Mouse (Mus musculus) frontal cortex, postnatal 25 days (tissue): ENCODE data around the gene Lmntd2.
A peak's percentile ranks its signal among the peaks of the same experiment; 100 is the strongest.
"Not testable (repeated sequence)": the region's sequence is repeated elsewhere in the genome, so short reads cannot be mapped to it uniquely, and the experiment has no call there.

Experiments
- DNase-seq, 2 experiments: peaks; one replicate each; pipeline ENCODE4 v3.0.0; 2022; ENCODE audit warnings: low spot score in 2 of 2

The Lmntd2 gene

DNA sequence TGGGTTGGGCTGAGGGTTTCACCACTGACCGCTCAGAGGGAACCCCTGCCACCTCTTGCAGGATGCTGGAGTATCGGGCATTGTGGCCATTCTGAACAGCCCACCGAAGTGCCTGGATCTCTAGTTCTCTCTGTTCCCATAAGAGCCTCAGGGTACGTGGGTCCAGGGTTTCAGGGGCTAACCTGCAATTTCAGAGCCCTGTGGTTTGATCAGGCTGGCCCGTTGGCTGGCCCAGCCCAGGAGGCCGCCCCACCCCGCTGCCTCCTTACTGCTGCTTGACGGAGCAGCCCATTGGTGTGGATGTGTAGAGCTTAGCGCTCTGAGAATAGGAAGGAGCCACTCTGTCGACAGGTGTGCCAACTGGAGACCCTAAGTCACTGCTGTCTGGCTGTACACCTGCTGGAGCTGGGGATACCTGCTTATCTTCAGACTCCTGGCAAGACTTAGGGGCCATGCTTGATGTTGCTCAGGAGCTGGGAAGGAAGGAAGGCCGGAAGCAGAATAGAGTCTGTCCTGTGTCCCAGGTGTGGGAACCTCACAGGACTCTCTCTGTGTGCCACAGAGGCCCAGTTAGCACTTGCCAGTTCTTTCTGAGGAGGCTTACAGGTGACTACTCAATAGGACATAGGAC is at the start of gene Lmntd2:
Gene Lmntd2, minus strand, starts transcription at position 476 of the 631 bp plus-strand sequence.
- no peak for DNase-seq

DNA sequence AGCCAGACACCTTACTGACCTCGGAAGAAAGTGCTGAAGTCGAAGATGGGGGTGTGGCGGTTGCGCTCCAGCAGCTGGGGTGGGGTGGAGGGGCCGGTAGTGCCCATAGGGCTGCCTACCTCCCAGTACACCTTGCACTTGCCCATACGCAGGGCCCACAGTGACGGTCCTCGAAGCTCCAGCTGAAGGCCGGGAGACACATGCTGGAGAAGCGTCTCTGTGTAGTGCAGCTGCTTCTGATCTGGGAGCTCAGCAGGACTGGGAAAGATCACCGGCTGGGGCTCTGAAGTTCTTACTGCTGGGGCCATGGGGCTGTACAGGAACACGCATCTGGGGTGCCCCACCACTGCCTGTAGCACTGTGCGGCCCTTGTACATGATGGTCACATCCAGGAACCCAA is 49.8 kb upstream of the Lmntd2 start:
- no peak for DNase-seq

DNA sequence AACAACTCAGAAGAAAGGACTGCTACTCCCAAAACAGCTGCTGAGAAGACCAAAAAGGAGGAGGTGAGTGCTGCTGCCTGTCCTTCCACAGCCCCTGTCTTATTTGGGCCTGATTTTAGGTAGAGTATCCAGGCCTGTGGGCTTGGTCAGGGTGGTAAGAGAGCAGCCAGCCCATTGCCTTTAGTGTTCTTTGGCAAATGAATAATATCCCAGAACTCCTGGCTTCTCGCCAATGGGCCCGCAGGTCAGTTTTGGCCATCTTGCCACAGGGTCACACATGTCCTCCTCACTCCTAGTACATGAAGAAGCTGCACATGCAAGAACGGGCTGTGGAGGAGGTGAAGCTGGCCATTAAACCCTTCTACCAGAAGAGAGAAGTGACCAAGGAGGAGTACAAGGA is 47.6 kb upstream of the Lmntd2 start:
- DNase-seq: no peak

DNA sequence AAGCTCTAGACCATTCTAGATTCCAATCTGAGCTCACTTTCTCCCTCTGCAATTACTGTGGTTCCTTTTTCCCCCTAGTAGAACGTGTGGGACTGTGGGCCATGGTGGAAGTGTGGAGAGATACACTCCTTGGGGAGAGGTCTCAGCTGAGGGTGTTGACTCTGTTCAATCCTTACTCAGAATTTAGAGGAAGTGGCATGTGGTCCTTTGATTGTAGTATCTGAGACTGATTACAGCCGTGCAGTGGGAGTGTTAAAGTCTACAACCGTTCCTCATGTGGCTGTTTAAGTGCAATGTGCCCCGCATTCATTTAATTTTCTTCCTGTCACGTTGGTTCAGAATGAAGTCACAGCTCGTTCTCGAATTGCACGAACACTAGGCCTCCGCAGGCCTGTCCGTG is 42.3 kb upstream of the Lmntd2 start:
- DNase-seq: no peak

DNA sequence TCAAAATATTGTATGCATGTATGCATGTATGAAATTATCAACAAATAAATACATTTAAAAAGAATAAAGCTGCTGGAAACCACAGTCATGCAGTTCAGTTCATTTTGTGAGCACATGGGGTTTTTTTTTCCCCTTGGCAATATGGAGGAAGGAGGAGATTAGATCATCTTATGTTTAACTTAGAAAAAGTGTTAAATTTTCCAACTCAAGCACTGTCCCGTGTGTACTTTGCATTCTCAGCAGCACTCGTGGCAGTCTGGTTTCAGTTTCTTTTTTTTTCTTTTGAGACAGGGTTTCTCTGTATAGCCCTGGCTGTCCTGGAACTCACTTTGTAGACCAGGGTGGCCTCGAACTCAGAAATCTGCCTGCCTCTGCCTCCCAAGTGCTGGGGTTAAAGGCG is 36.6 kb upstream of the Lmntd2 start:
- DNase-seq: not testable (repeated sequence)

DNA sequence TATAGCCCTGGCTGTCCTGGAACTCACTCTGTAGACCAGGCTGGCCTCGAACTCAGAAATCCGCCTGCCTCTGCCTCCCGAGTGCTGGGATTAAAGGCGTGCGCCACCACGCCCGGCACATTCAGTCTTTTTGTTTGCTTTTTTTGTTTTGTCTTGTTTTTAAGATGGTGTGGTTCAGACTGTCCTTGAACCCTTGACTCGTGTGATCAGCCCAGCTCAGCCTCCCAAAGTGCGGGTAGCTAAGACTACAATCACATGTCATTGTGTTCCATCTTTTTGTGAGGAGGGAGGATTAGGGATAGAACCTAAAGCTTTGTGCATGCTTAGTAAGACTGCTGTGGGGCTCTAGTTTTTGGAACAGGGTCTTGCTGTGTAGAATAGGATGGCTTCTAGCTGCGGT is 17.7 kb upstream of the Lmntd2 start:
- DNase-seq: no peak

DNA sequence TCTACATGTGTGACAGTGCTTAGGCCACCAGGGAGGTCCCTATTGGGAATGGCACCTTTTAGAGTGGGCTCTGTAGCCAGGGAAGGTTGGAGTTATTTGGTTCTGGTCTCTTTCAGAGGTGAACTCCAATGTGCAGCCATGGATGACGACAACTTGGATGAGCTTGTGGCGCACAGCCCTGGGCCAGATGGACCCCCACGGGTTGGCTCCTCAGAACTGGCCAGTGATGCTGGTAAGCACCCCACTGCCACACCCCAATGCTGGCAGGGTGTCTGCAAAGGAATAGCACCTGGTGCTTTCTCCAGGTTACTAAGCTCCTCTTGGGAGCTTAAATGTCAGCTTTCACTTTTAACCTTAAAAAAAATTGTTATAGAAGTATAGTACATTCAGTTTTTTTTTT is 17.2 kb upstream of the Lmntd2 start:
- no peak for DNase-seq

DNA sequence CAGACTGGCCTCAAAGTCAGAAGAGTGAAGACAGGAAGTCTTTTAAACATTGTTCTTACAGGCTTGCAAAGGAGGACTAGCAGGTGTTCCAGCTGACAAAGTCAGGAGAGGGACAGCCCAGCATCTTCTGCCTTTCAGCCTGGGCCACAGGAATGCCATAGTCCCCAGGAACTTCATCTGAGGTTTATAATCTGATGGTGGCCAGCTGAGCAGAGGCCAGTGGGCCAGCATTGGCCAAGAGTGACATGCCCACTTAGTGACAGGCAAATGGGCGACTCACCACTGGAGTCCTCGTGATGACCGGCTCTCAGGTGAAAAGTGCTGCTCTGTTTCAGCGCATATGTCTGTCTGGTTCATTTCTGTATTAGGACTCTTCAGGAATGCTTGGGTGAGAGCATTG is 16.7 kb upstream of the Lmntd2 start:
- no peak for DNase-seq

DNA sequence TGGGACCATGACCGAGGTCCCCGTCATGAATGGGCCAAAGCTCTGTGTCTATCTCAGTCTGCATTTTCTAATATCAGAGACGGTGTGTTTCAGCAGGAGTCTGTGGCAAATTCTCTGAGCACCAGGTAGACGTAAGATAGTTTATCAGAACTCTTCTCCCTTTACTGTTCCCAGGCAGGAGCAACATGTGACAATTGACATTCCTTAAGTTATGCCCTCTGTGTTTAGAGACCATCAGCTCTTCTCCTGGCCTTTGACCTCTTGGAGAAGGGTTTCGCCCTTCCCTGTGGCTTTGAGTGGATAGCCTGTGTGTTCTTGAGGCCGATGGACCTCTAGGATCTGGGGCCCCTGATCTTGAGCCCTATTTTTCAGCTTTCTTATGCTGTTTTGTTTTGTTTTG is 15.8 kb upstream of the Lmntd2 start:
- DNase-seq: no peak

DNA sequence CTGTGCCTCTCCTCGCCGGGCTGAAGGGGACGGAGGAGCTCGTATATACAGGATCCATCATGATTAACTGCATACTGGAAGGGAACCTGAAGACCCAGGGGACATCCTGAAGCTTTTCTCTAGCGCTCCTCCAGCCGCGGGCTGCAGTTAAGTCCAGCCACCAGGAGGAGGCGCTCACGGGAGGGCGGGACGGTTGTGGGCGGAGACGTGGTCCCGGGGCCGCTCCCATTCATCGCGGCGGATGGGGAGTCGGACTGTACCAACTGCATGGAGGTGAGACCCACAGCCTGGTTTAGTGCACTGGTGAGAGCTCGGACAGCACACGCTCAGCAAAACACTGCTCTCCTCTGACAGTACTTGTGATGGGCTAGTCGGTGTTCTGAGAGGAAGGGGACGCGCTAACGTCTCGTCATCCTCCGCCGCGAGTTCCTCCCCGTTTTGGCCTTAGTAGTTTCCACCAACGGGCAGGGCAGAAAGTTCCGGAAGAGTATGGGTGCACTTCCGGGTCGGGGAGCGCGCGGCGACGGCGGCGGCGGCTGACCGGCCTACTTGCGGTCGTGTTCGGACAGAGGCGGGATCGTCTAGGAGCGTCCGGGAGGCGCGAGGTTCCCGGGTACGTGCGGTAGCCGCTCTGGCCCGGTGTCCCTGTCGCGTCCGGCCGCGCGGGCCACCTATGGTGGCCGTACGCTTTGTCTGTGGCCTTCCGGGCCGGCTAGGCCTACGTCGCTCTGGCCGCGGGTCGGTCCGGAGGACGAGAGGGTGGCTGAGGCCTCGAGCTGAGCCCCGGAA is 14.6 kb upstream of the Lmntd2 start, which contains the start of gene Phrf1:
Gene Phrf1, plus strand, starts transcription at position 506 of the 789 bp plus-strand sequence.
- peak; percentile 84 to 90 for DNase-seq

DNA sequence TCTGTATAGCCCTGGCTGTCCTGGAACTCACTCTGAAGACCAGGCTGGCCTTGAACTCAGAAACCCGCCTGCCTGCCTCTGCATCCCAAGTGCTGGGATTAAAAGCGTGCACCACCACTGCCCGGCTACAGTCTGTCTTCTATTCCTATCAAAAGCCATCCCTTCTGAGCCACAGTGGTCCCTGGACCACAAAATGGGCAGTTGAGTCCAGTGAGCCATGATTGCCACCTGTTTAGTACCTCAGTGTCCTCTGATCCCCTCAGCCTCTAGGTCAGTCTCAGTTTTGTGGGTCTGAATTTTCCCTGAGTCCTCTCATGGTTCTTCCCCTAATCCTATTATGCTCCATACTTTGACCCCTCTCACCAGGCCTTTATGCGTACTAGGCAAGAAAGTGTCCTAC is 13.9 kb upstream of the Lmntd2 start:
- no peak for DNase-seq

DNA sequence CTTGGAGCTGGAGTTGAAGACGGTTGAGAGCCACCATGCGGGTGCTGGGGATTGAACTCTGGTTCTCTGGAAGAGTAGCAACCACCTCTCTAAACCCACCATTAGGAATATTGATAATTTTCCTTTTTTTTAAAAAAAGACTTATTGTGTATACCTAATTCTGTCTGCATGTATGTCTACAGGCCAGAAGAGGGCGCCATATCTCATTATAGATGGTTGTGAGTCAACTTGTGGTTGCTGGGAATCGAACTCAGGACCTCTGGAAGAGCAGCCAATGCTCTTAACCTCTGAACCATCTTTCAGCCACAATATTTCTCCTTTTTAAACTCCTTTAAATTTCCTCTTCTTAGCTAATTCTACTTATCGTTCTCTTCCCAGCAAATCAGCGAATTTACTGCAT is 12.7 kb upstream of the Lmntd2 start:
- DNase-seq: no peak

DNA sequence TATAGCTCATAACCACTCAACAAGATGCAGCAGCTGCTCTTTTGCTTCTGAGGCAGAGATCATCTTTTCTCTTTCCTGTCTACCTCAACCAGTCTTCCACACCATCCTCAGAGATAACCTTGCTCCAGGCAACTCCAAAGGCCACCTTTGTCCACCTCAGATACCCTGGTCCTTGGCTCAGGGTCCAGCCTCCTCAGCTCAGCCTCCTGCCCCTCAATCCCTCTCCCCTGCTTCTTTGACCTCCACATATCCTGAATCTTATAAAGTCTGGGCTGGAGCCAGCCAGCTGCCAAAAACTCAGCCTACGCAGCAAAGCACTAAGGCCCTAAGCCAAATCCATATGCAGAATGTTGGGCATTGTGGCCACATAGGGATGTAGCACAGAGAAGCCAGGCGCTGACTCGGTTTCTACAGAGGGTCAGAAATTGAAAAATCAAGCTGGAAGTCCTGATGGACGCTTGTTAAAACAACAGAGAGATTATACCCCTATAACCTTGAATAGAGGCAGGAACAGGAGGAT is 8.9 kb upstream of the Lmntd2 start:
- DNase-seq: no peak

DNA sequence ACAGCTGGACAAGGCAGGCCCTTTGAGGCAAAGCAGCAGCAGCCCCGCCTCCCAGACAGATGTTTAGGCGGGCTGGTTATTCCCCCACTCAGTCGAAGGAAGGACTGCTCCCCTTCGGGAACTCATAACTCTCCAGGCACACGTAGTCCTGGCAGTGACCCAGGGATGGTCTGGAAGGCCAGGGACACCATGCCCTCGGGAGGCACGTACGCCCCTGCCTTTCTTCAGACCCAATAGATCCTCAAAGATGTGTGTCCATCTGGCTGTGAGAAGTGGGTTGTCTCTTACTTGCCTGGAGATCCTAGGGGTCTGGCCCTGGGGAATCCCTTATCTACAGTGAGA is 8.2 kb upstream of the Lmntd2 start:
- no peak for DNase-seq

DNA sequence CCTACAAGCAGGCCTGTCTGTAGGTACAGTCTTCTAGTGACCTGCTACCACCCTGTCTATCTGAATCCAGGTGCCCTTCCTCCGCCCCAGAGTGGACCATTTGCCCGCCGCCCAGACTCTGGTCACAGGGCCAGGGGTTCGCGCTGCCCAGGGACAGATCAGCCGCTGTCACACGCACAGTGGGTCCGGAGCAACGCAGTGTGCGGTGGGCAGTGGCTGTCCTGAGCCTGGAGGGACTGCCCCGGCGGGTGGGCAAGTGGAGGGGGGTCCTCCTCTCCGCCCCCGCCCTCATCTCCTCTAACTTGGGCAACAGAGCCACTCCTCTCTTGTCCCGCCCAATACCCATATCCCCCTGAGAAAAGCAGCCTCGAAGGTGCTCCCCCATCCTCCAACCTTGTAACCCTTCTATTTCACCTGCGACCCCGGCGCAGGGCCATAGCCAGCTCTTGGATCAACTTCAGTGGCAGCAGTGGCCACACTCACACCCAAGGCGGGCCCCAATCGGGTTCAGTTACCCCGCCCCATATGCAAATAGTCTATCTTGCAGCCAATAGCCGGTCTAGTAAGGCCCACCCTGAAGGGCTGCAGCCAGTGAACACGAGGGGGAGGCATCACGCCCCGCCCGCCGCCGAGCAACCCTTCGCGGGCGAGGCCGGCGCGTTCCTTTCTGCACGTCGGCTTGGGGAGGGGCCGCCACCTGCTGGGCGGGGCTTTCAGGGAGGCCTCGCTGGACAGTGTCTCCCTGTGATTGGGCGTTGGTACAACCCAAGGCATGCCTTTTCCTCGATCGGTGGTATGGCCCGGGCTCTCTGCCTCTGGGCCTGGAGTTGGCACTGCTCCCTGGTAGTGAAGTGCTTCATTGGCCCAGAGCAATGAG is 7.6 kb upstream of the Lmntd2 start:
- DNase-seq: peak; percentile 77 to 81

DNA sequence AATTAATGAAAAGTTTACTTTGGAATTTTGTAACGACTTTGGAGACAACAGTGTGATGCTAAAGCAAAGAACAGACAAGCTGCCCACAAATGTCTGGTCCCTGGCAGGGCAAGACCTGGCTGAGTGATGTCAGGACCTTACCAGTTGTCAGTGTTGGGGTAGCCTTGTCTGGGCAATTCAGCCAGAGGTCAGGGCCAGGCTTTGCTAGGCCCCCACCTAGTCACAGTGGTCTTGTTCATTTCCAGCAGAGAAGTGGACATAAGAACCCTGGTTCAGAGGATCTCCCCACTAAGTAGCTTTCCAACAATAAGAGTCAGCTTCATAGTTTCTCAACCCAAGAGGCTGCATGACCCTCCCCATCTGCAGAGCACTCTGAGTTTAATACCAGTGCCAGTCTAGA is 6.5 kb upstream of the Lmntd2 start:
- DNase-seq: no peak

DNA sequence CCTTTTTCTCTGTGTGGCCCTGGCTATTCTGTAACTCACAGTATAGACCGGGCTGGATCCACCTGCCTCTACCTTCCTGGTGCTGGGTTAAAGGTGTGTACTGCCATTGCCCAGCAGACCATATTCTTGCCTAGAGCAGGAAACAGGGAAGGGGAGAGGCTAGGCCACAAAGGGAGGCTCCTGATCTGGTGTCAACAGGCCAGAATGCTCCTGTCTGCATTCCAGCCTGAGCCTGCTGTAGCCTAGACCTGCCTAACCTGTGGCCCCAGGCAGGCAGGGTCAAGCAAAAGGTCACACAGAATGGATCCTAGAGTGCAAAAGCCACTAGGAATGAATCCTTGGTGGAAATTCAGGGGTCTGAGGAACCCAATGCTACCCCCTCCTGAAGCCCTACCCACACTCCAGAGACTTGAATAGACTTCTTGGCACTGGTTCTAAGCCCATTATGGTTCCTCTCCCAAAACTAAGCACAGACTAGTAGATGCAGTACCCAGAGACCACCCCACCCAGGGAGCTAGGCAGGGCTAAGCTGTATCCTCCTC is 5.7 kb upstream of the Lmntd2 start:
- DNase-seq: no peak

DNA sequence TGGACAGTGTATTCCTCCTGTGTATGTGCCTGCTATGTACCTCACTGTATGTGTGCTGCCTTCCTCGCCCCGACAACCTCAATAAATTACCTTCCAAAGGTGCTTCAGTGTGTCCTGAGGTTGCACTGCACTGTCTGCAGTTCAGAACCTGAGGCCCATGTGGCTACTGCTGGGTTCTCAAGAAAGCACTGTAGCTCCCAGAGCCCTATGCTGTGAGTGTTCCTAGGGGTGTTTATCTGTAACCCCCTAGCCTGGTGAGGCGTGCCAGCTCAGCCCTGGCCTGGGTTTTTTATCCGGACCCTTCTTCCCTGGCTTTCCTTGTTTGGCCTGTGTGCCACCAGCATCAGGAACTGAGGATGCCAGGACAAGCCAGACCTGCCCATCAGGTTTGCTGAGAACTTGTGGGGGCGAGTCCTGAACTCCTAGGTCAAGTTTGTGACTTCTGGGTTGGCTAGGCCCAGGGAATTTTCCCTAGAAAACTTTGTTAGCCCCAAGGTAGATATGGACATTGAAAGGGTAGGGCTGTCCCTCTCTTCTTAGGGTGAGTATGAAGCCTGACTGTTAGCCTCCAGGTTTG is 4.8 kb upstream of the Lmntd2 start:
- no peak for DNase-seq

DNA sequence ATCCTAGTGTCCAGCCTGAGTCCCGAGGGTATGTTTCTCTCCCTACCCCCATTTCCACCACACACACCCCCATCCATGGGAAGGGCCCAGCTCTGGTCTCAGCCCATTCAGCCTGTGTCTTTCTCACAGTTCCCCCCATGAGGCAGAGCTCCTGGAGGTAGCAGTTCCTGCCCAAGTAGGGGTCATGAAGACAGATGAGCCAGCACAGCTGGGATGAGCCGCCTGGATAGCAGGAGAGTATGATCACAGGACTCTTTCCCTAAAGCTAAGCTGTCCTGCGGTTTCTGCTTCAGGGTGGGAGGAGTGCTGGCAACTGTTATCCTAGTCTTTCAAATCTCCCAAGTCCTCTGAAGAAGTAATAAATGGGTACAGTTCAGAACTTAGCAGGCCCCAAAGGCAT is 4.3 kb upstream of the Lmntd2 start:
- DNase-seq: no peak

DNA sequence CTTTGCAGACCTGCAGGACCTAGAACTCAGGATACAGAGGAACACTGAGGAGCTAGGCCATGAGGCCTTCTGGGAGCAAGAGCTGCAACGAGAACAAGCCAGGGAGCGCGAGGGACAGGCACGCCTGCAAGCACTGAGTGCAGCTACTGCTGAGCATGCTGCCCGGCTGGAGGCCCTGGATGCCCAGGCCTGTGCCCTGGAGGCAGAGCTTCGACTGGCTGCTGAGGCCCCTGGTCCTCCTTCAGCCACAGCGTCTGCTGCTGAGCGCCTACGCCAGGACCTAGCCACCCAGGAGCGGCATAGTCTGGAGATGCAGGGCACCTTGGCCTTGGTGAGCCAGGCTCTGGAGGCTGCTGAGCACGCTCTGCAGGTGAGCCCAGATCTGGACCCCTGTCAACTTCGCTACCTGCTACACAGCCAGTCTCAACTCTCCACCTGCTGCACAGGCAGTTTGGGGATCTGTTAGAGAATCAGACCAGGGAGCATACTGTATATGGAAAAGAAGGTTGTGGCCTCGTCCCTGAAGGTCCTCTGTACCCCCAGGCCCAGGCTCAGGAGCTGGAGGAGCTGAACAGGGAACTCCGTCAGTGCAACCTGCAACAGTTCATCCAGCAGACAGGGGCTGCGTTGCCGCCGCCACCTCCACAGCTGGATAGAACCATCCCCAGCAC is 3.6 kb upstream of the Lmntd2 start:
- no peak for DNase-seq

DNA sequence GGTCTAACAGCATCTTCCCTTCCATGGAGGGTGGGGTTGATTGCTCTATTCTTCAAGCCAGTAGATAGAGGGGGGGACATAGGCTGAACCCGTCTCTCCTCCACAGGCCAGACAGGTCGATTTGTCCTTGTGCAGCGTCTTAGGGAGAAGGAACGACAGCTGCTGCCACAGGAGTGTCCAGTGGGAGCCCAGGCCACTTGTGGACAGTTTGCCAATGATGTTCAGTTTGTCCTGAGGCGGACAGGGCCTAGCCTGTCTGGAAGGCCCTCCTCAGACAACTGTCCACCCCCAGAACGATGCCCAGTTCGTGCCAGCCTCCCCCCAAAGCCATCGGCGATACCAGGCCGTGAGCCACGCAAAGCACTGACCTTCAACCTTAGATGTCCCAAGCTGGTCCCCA is 3.0 kb upstream of the Lmntd2 start:
- DNase-seq: no peak
